Mouse (Mus musculus) midbrain, embryonic 16.5 days (tissue): ENCODE data around the gene Mag. TPM values are rescaled to one million over a fixed set of nuclear protein-coding genes. Genes with fewer than 3 reads are reported as not detected.

Source experiments
- ATAC-seq: fragments of 200-750 bp; cut with Nextera tagmentation; 2 replicates; pipeline ENCODE4 v1.8.0; 2017; ENCODE audit warnings: moderate TSS enrichment
- H3K27ac ChIP-seq: fragments of 300-500 bp; sonication (generic); 2 replicates; pipeline ENCODE4 v1.5.1; 2014; ENCODE audit warnings: mild to moderate bottlenecking, low read length, mixed read lengths
- H3K27me3 ChIP-seq: fragments of 300-500 bp; sonication (generic); 2 replicates; pipeline ENCODE4 v1.6.1; 2014; ENCODE audit warnings: low read depth, low read length, mixed read lengths; ENCODE audit not compliant: control insufficient read depth, insufficient read depth
- H3K36me3 ChIP-seq: fragments of 300-500 bp; sonication (generic); 2 replicates; pipeline ENCODE4 v1.6.1; 2014; ENCODE audit warnings: mild to moderate bottlenecking, low read length, moderate library complexity, mixed read lengths; ENCODE audit not compliant: control insufficient read depth, insufficient read depth
- H3K4me1 ChIP-seq: fragments of 300-500 bp; sonication (generic); 2 replicates; pipeline ENCODE4 v1.6.1; 2014; ENCODE audit warnings: mild to moderate bottlenecking, low read length, mixed read lengths; ENCODE audit not compliant: control insufficient read depth, insufficient read depth
- H3K4me2 ChIP-seq: fragments of 300-500 bp; sonication (generic); 2 replicates; pipeline ENCODE4 v1.6.1; 2014; ENCODE audit warnings: mild to moderate bottlenecking, low read length, mixed read lengths
- H3K4me3 ChIP-seq: fragments of 300-500 bp; sonication (generic); 2 replicates; pipeline ENCODE4 v1.5.1; 2014; ENCODE audit warnings: low read depth, mild to moderate bottlenecking, low read length, moderate library complexity, mixed read lengths
- H3K9ac ChIP-seq: fragments of 300-500 bp; sonication (generic); 2 replicates; pipeline ENCODE4 v1.6.1; 2014; ENCODE audit warnings: low read depth, low read length, mixed read lengths
- H3K9me3 ChIP-seq: fragments of 300-500 bp; sonication (generic); replicated peaks from 2 replicates; pipeline ENCODE4 v1.6.1; 2014; ENCODE audit warnings: mild to moderate bottlenecking, low read length, mixed read lengths; ENCODE audit not compliant: control insufficient read depth, poor library complexity, severe bottlenecking
- WGBS: fragments of 180-500 bp; shearing (Covaris S2); extraction: QIAGEN DNeasy Blood & Tissue Kit; methylation state at CpG from one replicate; pipeline ENCODE4 v1.1.7; 2014; 5-methylcytosine and 5-hydroxymethylcytosine counted together
- polyA plus RNA-seq: library from polyadenylated mRNA; unstranded; fragments of >200 nt; fragmentation: Nextera tagmentation; extraction: Ambion mirVana; gene quantifications from 2 replicates; pipeline ENCODE4 v1.2.1, GENCODE M21; 2015

Gene Mag
- polyA plus RNA-seq, 1 experiment from 2014 or later = 4.7 TPM

- Histone ChIP-seq H3K9me3 (no peaks in the 10 kb centered on the region), H3K4me3 (no peak overlapping the region)
- WGBS = 28% methylated on average over 15 of the region's 15 CpGs
Measured at GRCm38 (mm10) chr7:30873083-30873482, 41.6 kb downstream of the Mag start.

GRCm38 (mm10) chr7:30863386-30863785 is 51.3 kb downstream of the Mag start:
- Histone ChIP-seq H3K27ac (no peak overlapping the region), H3K9ac (no peak overlapping the region), H3K9me3 (no peaks in the 10 kb centered on the region), H3K4me2 (no peak overlapping the region), H3K4me1 (no peaks in the 10 kb centered on the region), H3K4me3 (no peak overlapping the region), H3K27me3 (no peaks in the 10 kb centered on the region), H3K36me3 (no peaks in the 10 kb centered on the region)
- no peak for ATAC-seq
- 65% methylated on average over 8 of the region's 8 CpGs for WGBS

More at GRCm38 (mm10) chr7:30873083-30873482, 41.6 kb downstream of the Mag start:
- no peaks in the 10 kb centered on the region for H3K27me3 ChIP-seq
- no peak overlapping the region for H3K27ac ChIP-seq
- ATAC-seq = no peak
- H3K4me2 ChIP-seq = peak overlapping the region; percentile 37; the same call in 1 of the 2 replicates
- H3K9ac ChIP-seq = no peak overlapping the region
- no peaks in the 10 kb centered on the region for H3K36me3 ChIP-seq
- H3K4me1 ChIP-seq = no peaks in the 10 kb centered on the region

GRCm38 (mm10) chr7:30861464-30861863 is 53.2 kb downstream of the Mag start, which contains the start of gene Ffar1:
Gene Ffar1 (minus strand): TSS chr7:30861564.
- Histone ChIP-seq H3K36me3 (no peaks in the 10 kb centered on the region), H3K4me3 (no peak within 1 kb of the TSS), H3K4me2 (no peak within 1 kb of the TSS), H3K4me1 (no peaks in the 10 kb centered on the region), H3K27me3 (no peaks in the 10 kb centered on the region), H3K27ac (no peak within 1 kb of the TSS), H3K9me3 (no peaks in the 10 kb centered on the region), H3K9ac (no peak within 1 kb of the TSS)
- WGBS = 91% methylated on average over 12 of the region's 12 CpGs
- no peak for ATAC-seq

- peak overlapping the region; percentile 33 for H3K4me3 ChIP-seq
Measured at GRCm38 (mm10) chr7:30859635-30860402, 54.9 kb downstream of the Mag start.

GRCm38 (mm10) chr7:30859290-30859634 is 55.4 kb downstream of the Mag start:
- Histone ChIP-seq H3K9me3 (no peaks in the 10 kb centered on the region), H3K27me3 (no peaks in the 10 kb centered on the region), H3K4me1 (no peaks in the 10 kb centered on the region), H3K36me3 (no peaks in the 10 kb centered on the region), H3K4me2 (no peak overlapping the region; the same call in 1 of the 2 replicates), H3K9ac (no peak overlapping the region), H3K27ac (0 out of 2 replicates have a peak overlapping the region, but pooled peaks have one; percentile 4), H3K4me3 (no peak overlapping the region)
- ATAC-seq = peak; percentile 75

More at GRCm38 (mm10) chr7:30859635-30860402, 54.9 kb downstream of the Mag start:
- Histone ChIP-seq H3K9ac (0 out of 2 replicates have a peak overlapping the region, but pooled peaks have one; percentile 43), H3K27ac (no peak overlapping the region), H3K36me3 (no peaks in the 10 kb centered on the region), H3K4me1 (no peaks in the 10 kb centered on the region), H3K9me3 (no peaks in the 10 kb centered on the region), H3K4me2 (peak overlapping the region; percentile 56), H3K27me3 (no peaks in the 10 kb centered on the region)
- peak; percentile 75 for ATAC-seq
- WGBS = 8% methylated on average over 14 of the region's 16 CpGs

GRCm38 (mm10) chr7:30857746-30858145 is 56.9 kb downstream of the Mag start:
- H3K9me3 ChIP-seq = no peaks in the 10 kb centered on the region
- no peak for ATAC-seq
- H3K9ac ChIP-seq = no peak overlapping the region
- no peak overlapping the region for H3K4me3 ChIP-seq
- no peaks in the 10 kb centered on the region for H3K36me3 ChIP-seq
- H3K4me2 ChIP-seq = no peak overlapping the region
- no peak overlapping the region for H3K27ac ChIP-seq
- WGBS = 65% methylated on average over 1 of the region's 1 CpGs
- H3K4me1 ChIP-seq = no peaks in the 10 kb centered on the region
- no peaks in the 10 kb centered on the region for H3K27me3 ChIP-seq

- 90% methylated on average over 6 of the region's 6 CpGs for WGBS
- Histone ChIP-seq H3K27ac (no peak within 1 kb of the TSS), H3K4me2 (no peak within 1 kb of the TSS), H3K4me3 (no peak within 1 kb of the TSS), H3K9ac (no peak within 1 kb of the TSS), H3K36me3 (no peaks in the 10 kb centered on the region), H3K4me1 (no peaks in the 10 kb centered on the region), H3K27me3 (no peaks in the 10 kb centered on the region), H3K9me3 (no peaks in the 10 kb centered on the region)
- no peak for ATAC-seq
Measured at GRCm38 (mm10) chr7:30856078-30856477, 58.6 kb downstream of the Mag start, which contains the start of gene Ffar3. Gene Ffar3 (minus strand): TSS chr7:30856178.

GRCm38 (mm10) chr7:30851421-30851820 is 63.3 kb downstream of the Mag start:
- Histone ChIP-seq H3K27ac (no peak overlapping the region), H3K4me2 (no peak overlapping the region), H3K4me1 (no peaks in the 10 kb centered on the region), H3K9me3 (no peaks in the 10 kb centered on the region), H3K4me3 (no peak overlapping the region), H3K36me3 (no peaks in the 10 kb centered on the region), H3K9ac (no peak overlapping the region), H3K27me3 (no peaks in the 10 kb centered on the region)
- WGBS = 89% methylated on average over 1 of the region's 1 CpGs
- ATAC-seq = no peak
